Mouse (Mus musculus) embryonic facial prominence, embryonic 12.5 days (tissue): ENCODE results near the gene Zbtb11. TPM values are rescaled to one million over a fixed set of nuclear protein-coding genes. Genes with fewer than 3 reads are reported as not detected.
"Not testable (repeated sequence)": the region's sequence is repeated elsewhere in the genome, so short reads cannot be mapped to it uniquely, and the experiment has no call there.

Source experiments
- ATAC-seq: fragments of 200-750 bp; cut with Nextera tagmentation; 2 replicates; pipeline ENCODE4 v1.8.0; 2017; ENCODE audit not compliant: insufficient number of reproducible peaks, insufficient read depth, low FRiP score, low TSS enrichment
- H3K27ac ChIP-seq: fragments of 300-500 bp; sonication (generic); 2 replicates; pipeline ENCODE4 v1.5.1; 2016; ENCODE audit warnings: mild to moderate bottlenecking
- H3K27me3 ChIP-seq: fragments of 300-500 bp; sonication (generic); 2 replicates; pipeline ENCODE4 v1.6.1; 2016; ENCODE audit warnings: mild to moderate bottlenecking, moderate library complexity
- H3K36me3 ChIP-seq: fragments of 300-500 bp; sonication (generic); 2 replicates; pipeline ENCODE4 v1.6.1; 2016; ENCODE audit warnings: mild to moderate bottlenecking
- H3K4me1 ChIP-seq: fragments of 300-500 bp; sonication (generic); 2 replicates; pipeline ENCODE4 v1.6.1; 2016
- H3K4me2 ChIP-seq: fragments of 300-500 bp; sonication (generic); replicated peaks from 2 replicates; pipeline ENCODE4 v1.6.1; 2016; ENCODE audit warnings: mild to moderate bottlenecking, moderate library complexity
- H3K4me3 ChIP-seq: fragments of 300-500 bp; sonication (generic); 2 replicates; pipeline ENCODE4 v1.5.1; 2016; ENCODE audit warnings: mild to moderate bottlenecking
- H3K9ac ChIP-seq: fragments of 300-500 bp; sonication (generic); 2 replicates; pipeline ENCODE4 v1.6.1; 2016; ENCODE audit warnings: mild to moderate bottlenecking, moderate library complexity
- H3K9me3 ChIP-seq: fragments of 300-500 bp; sonication (generic); 2 replicates; pipeline ENCODE4 v1.6.1; 2016; ENCODE audit warnings: mild to moderate bottlenecking, moderate library complexity
- WGBS: fragments of 180-500 bp; shearing (Covaris S2); methylation state at CpG from one replicate; pipeline ENCODE4 v1.1.7; 2016; 5-methylcytosine and 5-hydroxymethylcytosine counted together
- polyA plus RNA-seq: library from polyadenylated mRNA; unstranded; fragments of >200 nt; fragmentation: Nextera tagmentation; extraction: Ambion mirVana; gene quantifications from 2 replicates; pipeline ENCODE4 v1.2.1, GENCODE M21; 2016

The Zbtb11 gene
- polyA plus RNA-seq, 1 experiment from 2014 or later = 23.3 TPM

DNA sequence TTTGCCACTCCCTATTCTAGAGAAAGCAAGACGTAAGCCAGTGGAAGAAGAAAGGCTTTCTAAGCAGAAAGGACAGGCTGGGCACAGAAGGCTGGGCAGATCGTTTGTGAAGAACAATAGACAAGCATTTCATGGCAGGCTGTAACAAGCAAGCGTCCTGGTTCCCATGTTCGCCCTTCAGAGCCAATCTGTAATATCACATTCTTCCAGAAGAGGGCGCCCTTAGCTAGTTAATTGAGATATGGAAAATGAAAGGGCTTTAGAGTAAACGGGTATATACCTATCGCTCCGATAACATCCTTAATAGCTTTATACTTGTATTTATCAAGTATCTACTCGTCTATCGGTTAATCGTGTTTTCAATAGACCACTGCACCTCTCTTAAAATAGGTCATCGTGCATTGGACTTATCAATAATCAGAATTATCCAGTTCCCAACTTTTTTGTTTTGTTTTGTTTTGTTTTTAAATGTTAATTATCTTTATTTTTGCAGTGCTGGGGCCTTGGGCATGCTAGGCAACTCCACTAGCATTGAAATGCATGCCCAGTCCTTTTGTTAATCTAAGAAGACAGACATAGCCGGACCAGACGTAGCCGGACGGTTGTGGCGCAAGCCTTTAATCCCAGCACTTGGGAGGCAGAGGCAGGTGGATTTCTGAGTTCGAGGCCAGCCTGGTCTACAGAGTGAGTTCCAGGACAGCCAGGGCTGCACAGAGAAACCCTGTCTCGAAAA, 22.6 kb upstream of the Zbtb11 start:
- Histone ChIP-seq H3K4me1 (no peaks in the 10 kb centered on the region), H3K27me3 (no peaks in the 10 kb centered on the region), H3K27ac (no peak overlapping the region), H3K4me3 (no peak overlapping the region), H3K36me3 (no peaks in the 10 kb centered on the region), H3K4me2 (no peak overlapping the region), H3K9me3 (no peaks in the 10 kb centered on the region), H3K9ac (no peak overlapping the region)
- 44% methylated on average over 19 of the region's 19 CpGs for WGBS
- ATAC-seq = no peak

DNA sequence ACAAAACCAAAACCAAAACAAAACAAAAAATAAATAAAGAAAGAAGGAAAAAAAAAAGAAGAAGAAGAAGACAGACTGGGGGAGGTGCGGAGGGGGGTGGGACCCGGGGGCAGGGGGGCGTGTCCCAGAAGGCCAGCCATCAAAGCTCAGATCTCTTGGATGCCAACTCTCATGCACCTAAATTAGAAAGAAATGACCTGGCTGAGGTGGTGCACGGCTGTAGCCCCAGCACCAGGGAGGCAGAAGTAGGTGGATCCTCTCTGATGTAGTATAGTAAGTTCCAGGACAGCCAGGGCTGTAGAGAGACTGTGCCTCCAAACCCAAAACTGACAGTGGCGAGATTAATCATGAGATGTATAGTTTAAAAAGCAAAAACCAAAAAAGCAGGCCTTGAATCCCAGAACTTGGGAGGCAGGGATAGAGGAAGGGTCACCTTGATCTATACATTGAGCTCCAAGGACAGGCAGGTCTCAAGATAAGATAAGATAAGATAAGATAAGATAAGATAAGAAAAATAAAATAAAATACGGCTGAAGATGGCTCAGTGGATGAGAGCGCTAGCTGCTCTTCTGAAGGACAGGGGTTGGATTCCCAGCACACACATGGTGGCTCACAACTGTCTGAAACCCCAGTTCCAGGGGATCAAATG, 21.9 kb upstream of the Zbtb11 start:
- WGBS = 79% methylated on average over 7 of the region's 7 CpGs
- H3K4me3 ChIP-seq = no peak overlapping the region
- H3K9ac ChIP-seq = no peak overlapping the region
- no peaks in the 10 kb centered on the region for H3K4me1 ChIP-seq
- no peaks in the 10 kb centered on the region for H3K27me3 ChIP-seq
- no peak overlapping the region for H3K4me2 ChIP-seq
- ATAC-seq = no peak
- no peaks in the 10 kb centered on the region for H3K36me3 ChIP-seq
- no peaks in the 10 kb centered on the region for H3K9me3 ChIP-seq
- H3K27ac ChIP-seq = no peak overlapping the region

DNA sequence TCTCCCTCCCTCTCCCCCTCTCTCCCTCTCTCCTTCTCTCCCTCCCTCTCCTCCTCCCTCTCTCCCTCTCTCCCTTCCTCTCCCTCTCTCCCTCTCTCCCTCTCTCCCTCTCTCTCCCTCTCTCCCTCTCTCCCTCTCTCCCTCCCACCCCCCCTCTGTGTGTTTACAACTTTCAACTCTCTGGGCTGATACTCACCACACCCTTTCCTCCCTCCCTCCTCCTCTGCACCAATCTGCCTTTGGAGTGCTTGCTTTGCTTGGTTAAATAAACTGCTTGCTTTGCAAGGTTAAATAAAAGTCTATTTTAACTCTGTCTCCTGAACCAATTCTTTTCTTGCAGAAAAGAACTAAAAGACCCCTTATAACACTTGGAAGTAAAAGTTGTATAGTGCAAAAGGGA, 20.9 kb upstream of the Zbtb11 start:
- no peak overlapping the region for H3K4me3 ChIP-seq
- no peaks in the 10 kb centered on the region for H3K4me1 ChIP-seq
- no peak for ATAC-seq
- no peaks in the 10 kb centered on the region for H3K27me3 ChIP-seq
- no peaks in the 10 kb centered on the region for H3K9me3 ChIP-seq
- no peak overlapping the region for H3K27ac ChIP-seq
- no peak overlapping the region for H3K4me2 ChIP-seq
- H3K9ac ChIP-seq = no peak overlapping the region
- no peaks in the 10 kb centered on the region for H3K36me3 ChIP-seq

DNA sequence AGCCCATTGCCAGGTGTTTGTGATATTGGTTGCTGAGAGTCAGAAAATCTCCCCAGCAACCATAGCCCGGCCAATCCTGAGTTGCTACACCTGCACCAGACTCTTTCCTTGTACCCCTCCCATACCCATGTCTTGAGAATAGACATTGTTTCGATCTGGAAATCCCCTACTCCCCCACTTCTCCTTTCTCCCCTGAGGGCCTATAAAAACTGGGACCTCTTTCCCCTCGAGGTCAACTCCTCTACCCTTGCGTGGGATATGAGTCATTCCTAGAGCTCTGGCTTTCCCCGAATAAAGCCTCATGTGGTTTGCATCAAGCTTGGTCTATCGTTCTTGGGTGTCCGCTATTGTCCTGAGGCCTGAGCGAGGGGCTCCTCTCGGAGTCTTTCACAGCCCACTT, 19.5 kb upstream of the Zbtb11 start:
- not testable (repeated sequence) for H3K27me3 ChIP-seq, H3K9me3 ChIP-seq, H3K4me2 ChIP-seq, H3K27ac ChIP-seq, H3K9ac ChIP-seq, H3K4me3 ChIP-seq, H3K4me1 ChIP-seq, H3K36me3 ChIP-seq, ATAC-seq
- 90% methylated on average over 9 of the region's 9 CpGs for WGBS

DNA sequence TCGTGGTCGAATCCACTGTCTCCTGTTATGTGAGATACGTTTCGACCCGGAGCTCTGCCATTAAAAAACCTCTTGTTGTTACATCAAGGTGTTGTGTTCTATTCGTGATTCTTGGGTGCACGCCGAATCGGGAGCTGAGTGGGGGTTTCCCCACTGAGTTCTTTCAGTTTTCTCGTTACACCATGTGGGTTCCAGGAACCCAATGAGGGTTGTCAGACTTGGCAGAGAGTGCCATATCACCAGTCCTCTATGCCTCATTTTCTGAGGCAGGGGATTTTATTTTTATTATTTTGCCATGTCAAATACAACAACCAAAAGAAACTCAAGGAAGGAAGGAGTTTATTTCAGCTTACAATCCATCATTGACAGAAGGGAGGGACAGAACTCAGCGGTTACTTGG, 10.6 kb upstream of the Zbtb11 start:
- H3K4me3 ChIP-seq, H3K36me3 ChIP-seq, H3K4me1 ChIP-seq, H3K4me2 ChIP-seq, ATAC-seq, H3K27me3 ChIP-seq, H3K27ac ChIP-seq, H3K9me3 ChIP-seq, H3K9ac ChIP-seq: not testable (repeated sequence)
- 89% methylated on average over 6 of the region's 11 CpGs for WGBS

DNA sequence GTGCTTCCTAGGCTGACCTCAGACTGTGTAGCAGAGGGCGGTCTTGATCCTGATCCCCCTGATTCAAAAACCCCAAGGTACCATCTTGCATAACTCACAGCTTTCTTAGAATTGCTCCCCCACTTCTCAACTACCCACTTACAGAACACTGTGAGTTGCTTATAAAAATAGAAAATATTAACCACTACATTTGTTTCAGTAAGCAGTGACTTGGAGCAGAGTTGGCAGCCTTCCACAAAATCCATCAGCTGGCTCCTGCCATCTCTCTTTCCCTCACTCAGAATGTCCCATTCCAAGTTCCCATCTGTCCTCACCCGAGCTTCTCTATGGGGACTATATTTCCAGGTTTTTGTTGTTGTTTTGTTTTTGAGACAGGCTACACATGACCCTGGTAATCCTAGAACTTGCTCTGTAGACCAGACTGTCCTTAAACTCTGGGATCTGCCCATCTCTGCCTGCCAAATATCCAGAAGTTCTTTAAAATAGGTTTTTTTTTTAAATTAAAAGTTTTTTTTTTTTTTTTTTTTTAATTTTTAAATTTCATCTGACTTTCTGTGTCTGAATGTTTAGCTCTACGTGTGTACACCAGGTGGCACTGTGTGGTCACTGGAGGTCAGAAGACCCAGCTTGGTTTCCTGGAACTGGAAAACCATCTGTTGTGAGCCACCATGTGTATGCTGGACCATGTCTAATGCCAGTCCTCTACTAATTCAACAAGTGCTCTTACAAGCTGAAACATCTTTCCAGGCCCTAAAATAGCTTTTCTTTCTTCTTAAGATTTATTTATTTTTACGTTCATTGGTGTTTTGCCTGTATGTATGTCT, 9.3 kb upstream of the Zbtb11 start:
- Histone ChIP-seq H3K27me3 (no peaks in the 10 kb centered on the region), H3K27ac (no peak overlapping the region), H3K36me3 (peaks cover 9% of the 10 kb centered on the region; the same call in 1 of the 2 replicates), H3K4me1 (peaks cover 10% of the 10 kb centered on the region), H3K9ac (no peak overlapping the region), H3K4me3 (no peak overlapping the region), H3K9me3 (no peaks in the 10 kb centered on the region), H3K4me2 (no peak overlapping the region)
- WGBS = 66% methylated on average over 4 of the region's 4 CpGs
- ATAC-seq = no peak

DNA sequence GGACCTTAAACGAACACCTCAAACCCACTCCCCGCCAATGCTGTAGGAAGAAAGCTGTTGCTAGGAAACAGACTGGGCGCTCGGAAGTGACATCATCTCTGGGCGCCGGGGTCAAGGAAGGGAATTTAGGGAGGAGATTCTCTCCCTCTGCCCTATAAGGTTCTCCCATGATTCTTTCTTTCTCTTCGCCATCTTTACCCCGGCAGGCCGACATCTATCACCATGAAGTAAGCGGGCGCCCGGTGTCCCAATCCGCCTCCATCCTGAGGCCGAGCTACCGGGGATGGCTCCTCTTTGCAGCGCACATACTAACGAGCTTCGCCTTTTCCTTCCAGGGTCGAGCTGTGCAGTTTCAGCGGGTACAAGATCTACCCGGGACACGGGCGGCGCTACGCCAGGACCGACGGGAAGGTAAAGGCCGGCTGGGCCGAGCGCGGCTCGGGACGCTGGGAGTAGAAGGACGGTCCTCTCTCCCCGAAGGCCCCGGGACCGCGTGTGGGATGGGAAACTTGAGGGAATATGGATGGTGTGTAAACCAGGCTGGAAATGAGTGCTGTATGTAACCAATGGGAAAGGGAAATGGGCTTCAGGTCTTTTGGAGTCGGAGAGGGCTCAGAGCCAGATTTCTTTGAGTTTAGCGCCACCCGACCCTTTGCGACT, 7.3 kb upstream of the Zbtb11 start, which contains the start of gene Rpl24:
Gene Rpl24 (plus strand): TSS at position 64 of the 660 bp plus-strand sequence.
- Histone ChIP-seq H3K36me3 (peaks cover 28% of the 10 kb centered on the region), H3K9me3 (no peaks in the 10 kb centered on the region), H3K4me1 (peaks cover 10% of the 10 kb centered on the region), H3K4me2 (peak within 1 kb of the TSS; percentile 98), H3K4me3 (peak within 1 kb of the TSS; percentile 84), H3K27ac (peak within 1 kb of the TSS; percentile 90), H3K27me3 (no peaks in the 10 kb centered on the region), H3K9ac (peak within 1 kb of the TSS; percentile 88)
- ATAC-seq = peak; percentile 90
- under 1% methylated on average over 42 of the region's 42 CpGs for WGBS

DNA sequence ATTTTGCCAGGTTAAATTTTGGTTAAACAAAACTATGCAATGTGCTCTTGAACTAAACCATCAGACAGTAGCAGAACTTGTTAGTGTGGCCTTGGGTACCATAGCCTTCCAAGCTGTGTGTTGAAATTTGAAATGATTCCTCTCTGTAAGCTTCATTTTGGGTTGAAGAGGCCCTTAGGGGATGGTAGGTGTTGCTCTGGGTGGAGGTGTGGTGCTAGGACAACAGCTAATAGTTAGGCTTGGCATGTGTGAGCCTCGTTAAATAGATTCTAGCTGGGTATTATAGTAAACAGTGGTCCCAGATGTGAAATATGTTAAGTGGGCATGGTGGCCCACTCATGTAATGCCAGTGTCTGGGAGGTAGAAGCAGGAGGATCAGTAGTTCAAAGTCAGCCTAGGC, 6.5 kb upstream of the Zbtb11 start:
- 44% methylated on average over 1 of the region's 1 CpGs for WGBS
- H3K27ac ChIP-seq = no peak overlapping the region
- H3K4me1 ChIP-seq = peaks cover 10% of the 10 kb centered on the region
- H3K27me3 ChIP-seq = no peaks in the 10 kb centered on the region
- H3K9me3 ChIP-seq = no peaks in the 10 kb centered on the region
- H3K9ac ChIP-seq = peak overlapping the region; percentile 88
- peak overlapping the region; percentile 84 for H3K4me3 ChIP-seq
- peaks cover 37% of the 10 kb centered on the region for H3K36me3 ChIP-seq
- peak overlapping the region; percentile 98 for H3K4me2 ChIP-seq
- ATAC-seq = no peak

DNA sequence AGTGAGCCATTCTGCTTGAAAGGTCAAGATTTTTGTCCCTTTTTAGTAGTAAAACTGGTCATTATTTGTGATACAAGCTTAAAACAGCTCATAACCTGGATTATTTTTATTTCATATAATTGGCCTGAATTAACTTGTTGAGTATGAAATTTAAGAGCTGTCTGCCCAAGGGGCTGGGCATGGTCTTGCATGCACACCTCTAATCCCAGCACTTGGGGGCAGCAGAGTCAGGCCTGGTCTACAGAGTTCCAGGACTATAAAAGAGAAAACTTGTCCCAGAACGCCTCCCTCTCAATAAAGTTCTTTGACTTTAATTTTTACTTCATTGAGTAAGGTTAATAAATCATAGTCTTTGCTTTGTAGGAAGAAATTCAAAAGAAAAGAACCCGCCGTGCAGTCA, 4.5 kb upstream of the Zbtb11 start:
- no peak overlapping the region for H3K9ac ChIP-seq
- no peaks in the 10 kb centered on the region for H3K27me3 ChIP-seq
- no peak overlapping the region for H3K27ac ChIP-seq
- H3K4me3 ChIP-seq = no peak overlapping the region
- H3K9me3 ChIP-seq = no peaks in the 10 kb centered on the region
- WGBS = 89% methylated on average over 3 of the region's 3 CpGs
- H3K36me3 ChIP-seq = peaks cover 38% of the 10 kb centered on the region
- ATAC-seq = no peak
- peaks cover 18% of the 10 kb centered on the region for H3K4me1 ChIP-seq
- H3K4me2 ChIP-seq = no peak overlapping the region

DNA sequence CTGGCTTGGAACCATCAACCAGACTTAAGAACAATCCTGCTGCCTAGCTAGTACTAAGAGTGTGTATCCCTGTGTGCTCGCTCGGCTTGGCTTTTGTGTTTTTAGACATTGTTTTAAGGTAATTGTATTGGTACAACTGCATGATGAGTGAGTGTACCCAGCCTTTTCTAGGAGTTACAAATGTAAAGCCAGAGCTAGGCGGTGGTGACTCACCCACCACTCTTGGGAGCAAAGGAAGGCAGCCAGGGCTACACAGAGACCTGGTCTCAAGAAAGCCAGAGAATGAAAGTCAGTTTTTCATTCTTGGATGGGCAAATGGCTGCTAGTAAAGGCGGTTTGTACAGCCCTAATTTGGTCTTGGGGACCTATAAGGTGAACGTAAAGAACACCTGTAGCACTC, 3.3 kb upstream of the Zbtb11 start:
- Histone ChIP-seq H3K9ac (no peak overlapping the region), H3K27ac (no peak overlapping the region), H3K4me1 (peaks cover 23% of the 10 kb centered on the region), H3K4me2 (no peak overlapping the region), H3K36me3 (peaks cover 38% of the 10 kb centered on the region), H3K4me3 (no peak overlapping the region), H3K27me3 (no peaks in the 10 kb centered on the region), H3K9me3 (no peaks in the 10 kb centered on the region)
- 92% methylated on average over 5 of the region's 5 CpGs for WGBS
- no peak for ATAC-seq

DNA sequence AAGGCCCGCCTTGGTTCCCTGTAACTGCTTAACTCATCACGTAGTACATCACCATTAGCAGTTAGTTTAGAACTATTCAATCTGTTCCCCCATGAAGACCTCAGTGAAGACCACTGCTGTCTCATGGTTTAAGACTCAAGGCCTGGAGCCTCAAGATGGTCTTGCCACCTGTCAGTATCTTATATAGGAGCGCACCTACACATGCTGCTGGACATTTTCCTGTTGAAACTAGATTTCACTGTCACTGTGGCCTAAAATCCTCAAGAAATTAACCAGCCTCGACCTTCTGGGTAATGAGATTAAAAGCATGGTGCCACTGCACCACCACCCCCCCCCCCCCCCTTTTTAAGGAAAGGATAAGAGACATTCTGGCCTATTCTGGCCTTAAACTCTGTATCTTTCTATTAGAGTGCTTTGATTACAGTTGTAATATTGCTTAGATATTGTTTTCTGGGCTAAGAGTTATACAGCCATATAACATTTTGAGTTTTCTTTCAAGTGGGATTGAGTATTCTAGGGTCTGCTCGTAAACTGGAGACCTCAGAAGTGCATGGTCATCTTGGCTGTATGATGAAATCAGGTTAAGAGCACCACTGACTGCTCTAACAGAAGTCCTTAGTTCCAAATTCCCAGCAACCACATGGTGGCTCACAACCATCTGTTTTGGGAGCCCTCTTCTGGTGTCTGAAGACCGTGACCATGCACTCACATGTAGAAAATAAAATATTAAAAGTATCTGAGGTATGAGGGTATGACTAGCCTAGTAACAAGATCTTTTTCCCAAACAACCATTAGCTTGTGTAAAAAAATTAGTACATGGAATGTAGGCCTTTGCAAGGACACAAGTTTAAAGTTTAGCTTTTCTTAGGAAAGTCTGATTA, 1.7 kb upstream of the Zbtb11 start:
- H3K4me1 ChIP-seq = peaks cover 25% of the 10 kb centered on the region
- H3K4me3 ChIP-seq = no peak overlapping the region
- H3K27me3 ChIP-seq = no peaks in the 10 kb centered on the region
- ATAC-seq = no peak
- H3K9ac ChIP-seq = no peak overlapping the region
- no peaks in the 10 kb centered on the region for H3K9me3 ChIP-seq
- H3K36me3 ChIP-seq = peaks cover 38% of the 10 kb centered on the region
- H3K4me2 ChIP-seq = no peak overlapping the region
- no peak overlapping the region for H3K27ac ChIP-seq
- WGBS = 80% methylated on average over 6 of the region's 6 CpGs
